Mouse (Mus musculus): Measurements from ENCODE around the gene Slc3a2.

Gene Slc3a2

DNA sequence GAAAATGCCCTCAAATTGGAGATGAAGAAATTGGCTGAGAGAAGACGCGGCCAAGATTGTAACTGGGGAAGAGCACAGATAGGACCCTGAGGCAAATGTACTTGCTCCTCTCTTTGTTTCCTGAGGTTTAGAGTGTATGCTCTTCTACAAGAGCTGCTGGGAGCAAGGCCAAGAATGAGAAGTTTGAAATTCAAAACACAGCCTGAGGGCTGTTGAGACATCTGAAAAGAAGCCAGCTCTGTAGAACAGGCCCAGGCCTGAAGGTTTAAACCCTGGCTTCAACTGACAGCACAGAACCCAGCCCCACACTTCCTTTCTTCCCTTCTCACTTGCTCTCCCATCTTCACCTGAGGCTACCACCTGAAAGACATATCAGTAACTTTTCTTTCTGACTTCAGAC, 13.1 kb downstream of the Slc3a2 start:
- no peak for DNase-seq (ENCODE audit: low spot score)

DNA sequence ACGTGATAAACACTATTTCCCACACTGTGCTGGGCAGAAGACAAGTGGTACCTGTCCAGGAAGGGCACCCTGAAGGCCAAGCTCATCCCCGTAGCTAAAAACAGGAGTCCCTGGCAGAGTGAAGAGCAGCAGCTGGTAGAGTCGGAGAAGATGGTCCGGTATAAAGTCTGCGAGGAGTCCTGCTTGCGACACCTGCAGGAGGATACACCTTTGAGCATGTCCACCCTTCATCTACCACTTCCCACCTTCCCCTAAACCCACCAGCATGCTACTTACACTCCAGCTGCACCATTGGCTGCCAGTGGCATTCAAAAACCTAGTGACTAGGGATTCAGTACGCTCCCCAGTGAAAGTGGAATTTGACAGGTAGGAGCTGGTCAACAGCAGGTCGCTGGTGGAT, 14.2 kb downstream of the Slc3a2 start:
- no peak for DNase-seq (ENCODE audit: low spot score)

DNA sequence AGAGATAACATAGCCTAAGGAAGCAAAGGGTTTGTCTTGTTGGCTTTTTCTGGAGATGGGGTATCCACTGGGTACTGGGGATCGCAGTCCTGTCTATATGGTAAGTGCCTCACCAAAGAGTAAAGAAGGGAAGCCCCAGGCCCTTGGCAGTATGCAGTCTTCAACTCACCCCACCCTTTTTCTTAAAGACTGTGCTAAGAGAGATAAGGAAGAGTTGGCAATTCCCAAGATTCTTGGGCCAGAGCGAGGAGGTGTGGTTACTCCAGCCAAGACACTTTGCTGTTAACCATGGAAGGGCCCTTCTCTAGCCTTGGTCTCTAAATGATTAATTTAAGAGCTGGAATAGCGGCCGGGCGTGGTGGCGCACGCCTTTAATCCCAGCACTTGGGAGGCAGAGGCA, 16.2 kb downstream of the Slc3a2 start:
- DNase-seq (ENCODE audit: low spot score) = no peak

GRCm38 (mm10) chr19:8706132-8706667, 17.0 kb downstream of the Slc3a2 start:
- DNase-seq (ENCODE audit: low spot score) = no peak

DNA sequence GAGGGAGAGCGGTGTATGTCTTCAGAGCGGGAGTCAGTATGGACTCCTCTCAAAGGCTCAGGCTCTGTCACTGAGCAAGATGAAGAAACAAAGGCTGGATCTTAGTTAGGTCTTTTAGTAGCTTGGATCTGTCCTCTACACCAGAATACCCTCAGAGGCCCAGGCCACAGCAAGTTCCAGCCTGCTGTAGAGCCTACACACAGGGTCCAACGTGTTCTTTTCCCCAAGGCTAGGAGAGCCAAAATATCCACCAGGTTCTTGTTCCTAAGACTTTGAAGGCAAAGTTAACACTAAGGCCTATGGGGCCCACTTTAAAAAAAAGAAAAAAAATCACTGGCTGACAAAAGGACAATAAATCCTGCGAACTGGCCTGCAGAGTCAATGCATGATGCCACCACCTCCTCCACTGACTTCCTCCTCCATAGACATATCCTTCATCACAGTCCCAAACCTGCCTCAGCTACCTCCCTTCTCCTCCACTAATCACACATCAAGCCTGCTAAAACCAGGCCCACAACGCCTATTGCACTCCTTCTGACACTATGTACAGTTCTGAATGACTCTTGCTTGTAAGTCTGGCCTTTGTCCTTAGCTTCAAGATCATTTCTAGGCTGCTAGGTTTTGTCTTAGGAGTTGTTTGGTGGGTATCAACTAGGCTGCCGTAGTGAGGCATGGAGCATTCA, 18.0 kb downstream of the Slc3a2 start:
- DNase-seq (ENCODE audit: low spot score) = no peak

DNA sequence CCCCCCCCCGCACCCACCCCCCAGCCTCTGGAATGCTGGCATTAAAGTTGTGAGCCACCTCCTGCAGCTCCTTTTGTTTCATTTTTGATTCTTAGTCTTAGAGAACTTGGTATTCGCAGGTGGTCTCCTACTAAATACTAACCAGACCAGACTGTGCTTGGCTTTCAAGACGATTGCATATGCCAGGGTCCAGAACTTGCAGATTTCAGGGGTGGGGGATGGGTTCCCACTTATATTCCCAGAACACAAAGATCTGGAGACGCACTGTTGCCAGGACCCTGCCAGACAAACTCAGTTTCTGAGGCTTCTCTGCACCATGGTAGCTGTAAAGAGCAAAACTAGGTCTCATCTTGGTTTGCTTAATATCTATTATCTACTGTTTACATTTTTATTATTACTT, 19.6 kb downstream of the Slc3a2 start:
- no peak for DNase-seq (ENCODE audit: low spot score)

DNA sequence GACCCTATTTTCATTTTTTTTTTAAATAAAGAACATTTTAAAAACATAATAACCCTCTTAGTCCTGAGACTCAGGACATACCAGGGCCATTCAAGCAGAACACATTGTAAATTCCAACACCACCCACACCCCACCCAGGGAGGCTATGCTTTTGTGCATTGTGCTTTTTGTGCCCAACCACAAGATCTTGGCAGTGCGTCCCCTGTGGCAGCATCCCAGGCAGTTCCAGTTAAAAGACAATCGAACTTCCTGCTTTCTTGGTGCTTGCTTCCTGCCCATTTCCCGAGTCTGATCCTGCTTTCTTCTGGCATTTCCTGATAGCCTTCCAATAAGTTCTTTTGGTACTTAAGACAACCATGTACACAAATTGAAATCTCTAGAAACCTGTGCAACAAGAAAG, 20.7 kb downstream of the Slc3a2 start:
- DNase-seq (ENCODE audit: low spot score) = no peak

DNA sequence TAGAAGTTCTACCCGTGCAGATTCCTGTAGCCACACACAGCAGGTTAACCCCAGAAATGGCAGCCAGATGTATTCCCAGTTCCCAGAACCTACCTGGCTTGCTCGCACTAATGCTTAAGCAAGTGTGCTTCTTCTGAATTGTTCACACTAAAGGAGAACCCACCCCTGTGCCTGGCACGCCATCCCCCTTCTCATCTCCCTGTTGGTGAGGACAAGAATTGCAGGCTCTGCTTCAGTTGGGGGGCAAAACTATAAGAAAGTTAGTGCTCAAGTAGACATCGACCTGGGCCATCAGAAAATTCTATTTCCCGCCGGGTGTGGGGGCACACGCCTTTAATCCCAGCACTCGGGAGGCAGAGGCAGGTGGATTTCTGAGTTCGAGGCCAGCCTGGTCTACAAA, 23.5 kb downstream of the Slc3a2 start:
- DNase-seq (ENCODE audit: low spot score) = no peak

GRCm38 (mm10) chr19:8695330-8695729, 27.8 kb downstream of the Slc3a2 start:
- DNase-seq (ENCODE audit: low spot score) = no peak

DNA sequence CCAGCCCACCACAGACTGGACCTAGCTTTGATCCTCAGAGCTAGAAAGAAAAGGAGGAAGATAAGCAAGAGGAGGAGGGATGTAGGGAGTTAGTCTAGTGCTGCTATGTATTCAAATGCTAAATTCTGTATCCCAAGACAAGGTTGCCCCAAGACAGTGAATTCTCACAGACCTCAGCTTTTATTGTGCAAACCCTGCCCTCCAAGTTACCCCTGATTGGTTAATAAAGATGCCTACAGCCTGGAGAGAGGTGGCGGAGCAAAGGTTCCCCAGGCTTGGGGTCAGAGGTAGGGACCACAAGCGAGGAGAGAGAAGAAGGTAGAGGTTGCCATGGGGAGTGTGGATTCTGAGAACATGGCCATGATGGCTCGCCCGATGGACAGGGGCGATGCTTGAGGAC, 30.4 kb downstream of the Slc3a2 start:
- DNase-seq (ENCODE audit: low spot score) = no peak

DNA sequence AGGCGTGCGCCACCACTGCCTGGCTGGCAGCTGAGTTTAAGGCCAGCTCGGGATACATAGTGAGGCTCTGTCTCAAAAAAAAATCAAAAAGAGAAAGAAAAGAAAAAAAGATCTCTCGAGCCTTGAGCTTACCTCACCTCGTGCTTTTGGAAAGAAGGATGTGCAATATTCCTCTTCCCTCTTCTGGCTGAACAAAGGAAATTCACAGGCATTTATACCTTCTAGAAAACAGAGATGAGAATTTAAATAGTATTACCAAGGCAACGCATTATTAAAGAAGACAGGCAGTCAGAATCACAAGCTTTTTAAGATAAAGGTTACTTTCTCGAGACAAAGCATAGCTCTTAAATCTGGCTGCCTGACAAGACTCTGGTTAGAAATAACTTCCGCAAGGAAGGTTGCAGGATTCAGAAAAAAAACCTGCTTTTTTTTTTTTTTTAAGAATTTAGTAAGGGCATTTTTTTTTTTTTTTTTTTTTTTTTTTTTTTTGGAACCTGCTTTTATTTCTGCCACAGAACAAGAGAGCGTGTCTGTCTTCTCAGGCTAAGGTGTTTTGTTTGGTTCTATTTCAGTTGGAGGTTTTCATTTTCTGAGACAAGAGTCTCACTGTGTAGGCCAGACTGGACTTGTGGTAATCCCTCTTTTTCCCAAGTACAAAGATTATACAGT, 31.2 kb downstream of the Slc3a2 start:
- DNase-seq (ENCODE audit: low spot score) = no peak

- no peak for DNase-seq (ENCODE audit: low spot score)
These were observed 39.5 kb downstream of the Slc3a2 start for GRCm38 (mm10) chr19:8683627-8684026.

GRCm38 (mm10) chr19:8682996-8683395, 40.2 kb downstream of the Slc3a2 start:
- peak; percentile 61 for DNase-seq (ENCODE audit: low spot score)

- no peak for DNase-seq (ENCODE audit: low spot score)
These were observed 41.4 kb downstream of the Slc3a2 start for GRCm38 (mm10) chr19:8681633-8682362.

DNA sequence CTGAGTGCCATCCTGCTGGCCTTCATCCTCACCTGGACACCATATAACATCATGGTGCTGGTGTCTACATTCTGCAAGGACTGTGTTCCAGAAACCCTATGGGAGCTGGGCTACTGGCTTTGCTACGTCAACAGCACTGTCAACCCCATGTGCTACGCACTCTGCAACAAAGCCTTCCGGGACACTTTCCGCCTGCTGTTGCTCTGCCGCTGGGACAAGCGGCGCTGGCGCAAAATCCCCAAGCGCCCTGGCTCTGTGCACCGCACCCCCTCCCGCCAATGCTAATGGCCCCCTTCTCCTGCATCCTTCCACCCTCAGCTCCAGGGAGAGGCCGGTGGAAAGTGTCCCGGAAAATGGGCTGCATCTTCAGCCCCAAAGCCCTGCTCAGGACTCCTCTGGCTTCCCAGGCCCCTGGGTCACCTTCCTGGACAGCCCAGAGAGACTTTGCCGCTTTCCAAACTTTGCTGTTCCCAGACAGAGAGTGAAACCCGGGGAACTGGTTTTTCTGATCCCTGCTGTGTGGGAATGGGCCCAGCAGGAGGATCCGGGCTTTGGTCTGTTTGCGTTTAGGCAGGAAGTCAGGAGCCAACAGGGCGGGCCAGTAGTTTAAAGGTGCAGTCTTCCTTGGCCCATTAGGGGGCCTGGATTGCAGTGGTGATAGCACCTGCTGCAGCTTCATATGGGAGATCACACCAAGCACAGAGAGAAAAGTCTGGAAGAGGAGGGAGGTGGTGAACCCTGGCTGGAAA, 44.0 kb downstream of the Slc3a2 start:
- DNase-seq (ENCODE audit: low spot score) = no peak

GRCm38 (mm10) chr19:8673336-8674063, 49.7 kb downstream of the Slc3a2 start:
- no peak for DNase-seq (ENCODE audit: low spot score)

- no peak for DNase-seq (ENCODE audit: low spot score)
These were observed 50.3 kb downstream of the Slc3a2 start for GRCm38 (mm10) chr19:8672859-8673258.

DNA sequence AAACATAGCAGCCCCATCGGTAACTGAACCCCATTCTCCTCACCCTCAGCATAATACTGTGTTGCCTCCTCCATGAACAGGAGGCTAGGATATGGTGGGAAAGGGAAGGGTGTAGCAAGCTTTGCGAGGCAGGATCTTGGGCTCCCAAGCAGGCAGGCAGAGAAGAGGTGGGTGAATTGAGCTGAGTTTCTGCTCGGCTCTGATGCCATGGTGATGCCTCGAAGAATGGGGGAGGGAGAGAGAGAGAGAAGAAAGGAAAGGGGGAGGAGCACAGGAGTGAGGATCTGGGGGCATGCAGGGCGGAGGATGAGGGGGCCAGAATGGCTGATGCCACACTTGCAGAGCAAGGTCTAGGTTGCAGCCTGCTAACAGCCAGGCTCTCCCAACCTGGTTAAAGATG, 57.4 kb downstream of the Slc3a2 start:
- no peak for DNase-seq (ENCODE audit: low spot score)

- DNase-seq (ENCODE audit: low spot score) = no peak
These were observed 58.3 kb downstream of the Slc3a2 start for GRCm38 (mm10) chr19:8664859-8665258.

DNA sequence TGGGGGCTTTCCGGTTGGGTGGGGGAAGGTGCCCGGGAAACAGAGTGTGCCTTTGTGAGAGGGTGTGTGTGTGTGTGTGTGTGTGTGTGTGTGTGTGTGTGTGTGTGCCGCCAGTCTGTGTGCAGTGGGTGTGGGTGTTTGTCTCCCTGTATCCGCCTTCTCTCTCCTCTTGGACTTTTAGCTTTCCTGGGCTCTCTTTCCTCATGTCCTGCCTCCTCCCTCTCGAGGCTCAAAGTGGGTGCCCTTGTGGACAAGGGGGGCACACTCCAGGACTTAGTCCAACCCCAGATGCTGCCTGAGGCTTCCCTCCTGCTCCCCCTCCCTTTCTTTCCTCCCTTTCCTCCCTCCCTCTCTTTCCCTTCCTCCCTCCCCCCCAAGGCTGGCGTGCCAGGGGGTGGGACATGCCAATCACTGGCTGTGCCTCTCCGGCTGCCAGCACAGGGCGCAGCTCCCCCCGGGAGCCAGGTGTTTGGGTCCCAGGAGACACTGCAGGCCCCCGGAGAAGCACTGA, 59.2 kb downstream of the Slc3a2 start:
- no peak for DNase-seq (ENCODE audit: low spot score)

GRCm38 (mm10) chr19:8663360-8663839, 59.8 kb downstream of the Slc3a2 start, which contains the start of gene Chrm1:
TSS of gene Chrm1 (plus strand) at chr19:8663789.
- no peak for DNase-seq (ENCODE audit: low spot score)
